Mouse (Mus musculus) neural tube, embryonic 13.5 days (tissue): Measurements from ENCODE around the gene Pdxp. TPM values are rescaled to one million over a fixed set of nuclear protein-coding genes. Genes with fewer than 3 reads are reported as not detected.

Experiments
- ATAC-seq: fragments of 200-750 bp; cut with Nextera tagmentation; 2 replicates; pipeline ENCODE4 v1.8.0; 2017; ENCODE audit warnings: low read depth, mild to moderate bottlenecking, moderate TSS enrichment, moderate library complexity
- H3K27ac ChIP-seq: fragments of 300-500 bp; sonication (generic); replicated peaks from 2 replicates; pipeline ENCODE4 v1.5.1; 2015; ENCODE audit warnings: moderate library complexity, mild to moderate bottlenecking, inconsistent platforms
- H3K27me3 ChIP-seq: fragments of 300-500 bp; sonication (generic); 2 replicates; pipeline ENCODE4 v1.6.1; 2015; ENCODE audit warnings: mild to moderate bottlenecking, inconsistent platforms
- H3K36me3 ChIP-seq: fragments of 300-500 bp; sonication (generic); 2 replicates; pipeline ENCODE4 v1.6.1; 2015; ENCODE audit warnings: mild to moderate bottlenecking, inconsistent platforms
- H3K4me1 ChIP-seq: fragments of 300-500 bp; sonication (generic); replicated peaks from 2 replicates; pipeline ENCODE4 v1.6.1; 2015; ENCODE audit warnings: inconsistent platforms
- H3K4me2 ChIP-seq: fragments of 300-500 bp; sonication (generic); 2 replicates; pipeline ENCODE4 v1.6.1; 2015; ENCODE audit warnings: inconsistent platforms, mild to moderate bottlenecking, moderate library complexity
- H3K4me3 ChIP-seq: fragments of 300-500 bp; sonication (generic); 2 replicates; pipeline ENCODE4 v1.5.1; 2015; ENCODE audit warnings: mild to moderate bottlenecking, inconsistent platforms
- H3K9ac ChIP-seq: fragments of 300-500 bp; sonication (generic); 2 replicates; pipeline ENCODE4 v1.6.1; 2015; ENCODE audit warnings: moderate library complexity, mild to moderate bottlenecking, inconsistent platforms
- H3K9me3 ChIP-seq: fragments of 300-500 bp; sonication (generic); 2 replicates; pipeline ENCODE4 v1.6.1; 2016; ENCODE audit warnings: inconsistent platforms
- WGBS: fragments of 180-500 bp; shearing (Covaris S2); methylation state at CpG from one replicate; pipeline ENCODE4 v1.1.7; 2015; 5-methylcytosine and 5-hydroxymethylcytosine counted together
- polyA plus RNA-seq: library from polyadenylated mRNA; unstranded; fragments of >200 nt; fragmentation: Nextera tagmentation; extraction: Ambion mirVana; gene quantifications from 2 replicates; pipeline ENCODE4 v1.2.1, GENCODE M21; 2015

The Pdxp gene
- polyA plus RNA-seq, 1 experiment from 2014 or later, result 53.6 TPM

DNA sequence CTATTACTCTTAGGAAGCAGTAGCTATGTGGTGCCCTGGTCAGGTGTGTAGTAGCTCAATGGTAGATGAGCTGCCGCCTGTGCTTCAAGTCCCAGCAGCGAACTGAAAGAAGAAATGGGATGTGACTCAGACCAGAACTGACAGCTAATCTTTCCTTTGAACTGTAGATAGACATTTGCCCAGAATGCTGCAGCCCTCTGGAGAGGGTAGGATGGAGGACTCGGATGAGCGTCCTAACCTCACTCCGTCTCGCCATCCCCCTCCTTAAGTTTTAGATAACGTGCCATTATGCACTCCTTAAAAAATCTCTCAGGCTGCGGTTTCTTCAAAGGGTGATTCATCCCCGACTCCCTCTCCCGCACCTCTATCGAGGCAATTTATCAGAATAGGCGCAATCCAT, 6.2 kb downstream of the Pdxp start:
- 83% methylated on average over 12 of the region's 12 CpGs for WGBS
- ATAC-seq, result no peak
- H3K4me3 ChIP-seq, result no peak overlapping the region
- peaks cover 17% of the 10 kb centered on the region for H3K36me3 ChIP-seq
- H3K4me2 ChIP-seq, result no peak overlapping the region
- no peaks in the 10 kb centered on the region for H3K27me3 ChIP-seq
- H3K4me1 ChIP-seq, result peaks cover 32% of the 10 kb centered on the region
- H3K27ac ChIP-seq, result no peak overlapping the region
- no peaks in the 10 kb centered on the region for H3K9me3 ChIP-seq
- no peak overlapping the region for H3K9ac ChIP-seq

DNA sequence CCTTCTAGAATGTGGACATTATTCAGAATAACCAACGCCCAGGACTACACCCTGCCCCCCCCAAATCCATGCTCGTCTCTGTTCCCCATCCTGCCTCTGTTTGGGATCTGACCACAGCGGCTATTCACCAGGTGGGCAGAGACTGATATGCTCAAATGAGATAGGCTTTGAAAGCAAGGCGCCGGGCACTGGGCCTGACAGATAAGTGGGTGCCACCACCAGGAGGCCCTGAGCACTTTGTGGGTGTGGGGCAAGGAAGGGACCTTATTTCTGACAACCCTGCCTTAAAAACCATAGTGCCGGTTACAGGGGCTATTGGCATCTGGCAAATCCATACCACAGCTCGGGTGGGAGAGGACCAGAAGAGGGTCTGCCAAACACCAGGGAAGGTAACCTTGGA, 9.0 kb downstream of the Pdxp start:
- no peak overlapping the region for H3K27ac ChIP-seq
- H3K9me3 ChIP-seq, result no peaks in the 10 kb centered on the region
- peaks cover 33% of the 10 kb centered on the region for H3K4me1 ChIP-seq
- WGBS, result 88% methylated on average over 7 of the region's 7 CpGs
- no peak for ATAC-seq
- H3K27me3 ChIP-seq, result peaks cover 10% of the 10 kb centered on the region
- H3K4me2 ChIP-seq, result no peak overlapping the region
- no peak overlapping the region for H3K4me3 ChIP-seq
- no peak overlapping the region for H3K9ac ChIP-seq
- H3K36me3 ChIP-seq, result peaks cover 17% of the 10 kb centered on the region

DNA sequence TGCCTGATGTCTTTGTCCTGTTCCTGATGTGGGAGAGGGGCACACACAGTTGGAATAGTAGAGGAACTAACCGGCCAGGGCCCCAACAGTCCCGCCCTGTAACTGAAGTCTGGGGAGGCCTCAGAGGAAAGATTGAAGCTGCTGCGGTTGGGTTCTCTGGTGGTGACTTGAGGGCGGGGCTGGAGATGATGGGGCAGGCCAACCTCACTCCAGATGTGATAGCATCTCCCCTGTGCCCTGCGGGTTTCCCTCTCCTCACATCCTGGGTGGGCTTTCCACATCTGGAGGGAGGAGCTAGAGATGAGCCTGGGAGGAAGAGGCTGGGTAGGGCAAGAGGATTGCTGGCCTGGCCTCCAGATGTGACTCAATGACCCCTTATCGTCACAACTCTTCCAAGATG, 9.9 kb downstream of the Pdxp start:
- Histone ChIP-seq H3K9ac (no peak overlapping the region), H3K27me3 (peaks cover 11% of the 10 kb centered on the region), H3K4me3 (no peak overlapping the region), H3K27ac (no peak overlapping the region), H3K4me1 (peaks cover 37% of the 10 kb centered on the region), H3K9me3 (no peaks in the 10 kb centered on the region), H3K4me2 (no peak overlapping the region), H3K36me3 (peaks cover 12% of the 10 kb centered on the region)
- 76% methylated on average over 6 of the region's 6 CpGs for WGBS
- ATAC-seq, result no peak

DNA sequence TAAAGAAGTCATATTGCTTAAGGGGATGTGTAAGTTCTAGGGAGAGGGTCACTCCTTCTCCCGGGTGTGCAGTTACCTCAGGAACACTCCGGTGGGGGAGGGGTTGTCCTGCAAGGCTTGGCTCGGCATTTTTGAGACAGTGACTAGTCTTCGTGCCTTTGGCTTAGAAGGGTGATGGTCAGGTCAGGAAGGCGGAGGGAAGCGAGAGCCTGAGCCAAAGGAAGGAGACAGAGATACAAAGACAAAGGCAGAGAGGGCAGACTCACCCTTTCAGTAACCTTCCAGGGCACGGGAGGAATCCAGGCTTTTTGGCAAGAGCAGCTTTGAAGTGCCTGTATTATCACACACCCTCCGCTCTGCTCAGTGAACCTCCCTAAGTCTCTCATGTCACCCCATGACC, 11.4 kb downstream of the Pdxp start:
- H3K4me3 ChIP-seq, result no peak overlapping the region
- no peaks in the 10 kb centered on the region for H3K9me3 ChIP-seq
- H3K36me3 ChIP-seq, result no peaks in the 10 kb centered on the region
- peaks cover 38% of the 10 kb centered on the region for H3K4me1 ChIP-seq
- ATAC-seq, result no peak
- 0 out of 2 replicates have a peak overlapping the region, but pooled peaks have one; percentile 74 for H3K27ac ChIP-seq
- peaks cover 11% of the 10 kb centered on the region for H3K27me3 ChIP-seq
- no peak overlapping the region for H3K9ac ChIP-seq
- 38% methylated on average over 8 of the region's 8 CpGs for WGBS
- H3K4me2 ChIP-seq, result no peak overlapping the region

DNA sequence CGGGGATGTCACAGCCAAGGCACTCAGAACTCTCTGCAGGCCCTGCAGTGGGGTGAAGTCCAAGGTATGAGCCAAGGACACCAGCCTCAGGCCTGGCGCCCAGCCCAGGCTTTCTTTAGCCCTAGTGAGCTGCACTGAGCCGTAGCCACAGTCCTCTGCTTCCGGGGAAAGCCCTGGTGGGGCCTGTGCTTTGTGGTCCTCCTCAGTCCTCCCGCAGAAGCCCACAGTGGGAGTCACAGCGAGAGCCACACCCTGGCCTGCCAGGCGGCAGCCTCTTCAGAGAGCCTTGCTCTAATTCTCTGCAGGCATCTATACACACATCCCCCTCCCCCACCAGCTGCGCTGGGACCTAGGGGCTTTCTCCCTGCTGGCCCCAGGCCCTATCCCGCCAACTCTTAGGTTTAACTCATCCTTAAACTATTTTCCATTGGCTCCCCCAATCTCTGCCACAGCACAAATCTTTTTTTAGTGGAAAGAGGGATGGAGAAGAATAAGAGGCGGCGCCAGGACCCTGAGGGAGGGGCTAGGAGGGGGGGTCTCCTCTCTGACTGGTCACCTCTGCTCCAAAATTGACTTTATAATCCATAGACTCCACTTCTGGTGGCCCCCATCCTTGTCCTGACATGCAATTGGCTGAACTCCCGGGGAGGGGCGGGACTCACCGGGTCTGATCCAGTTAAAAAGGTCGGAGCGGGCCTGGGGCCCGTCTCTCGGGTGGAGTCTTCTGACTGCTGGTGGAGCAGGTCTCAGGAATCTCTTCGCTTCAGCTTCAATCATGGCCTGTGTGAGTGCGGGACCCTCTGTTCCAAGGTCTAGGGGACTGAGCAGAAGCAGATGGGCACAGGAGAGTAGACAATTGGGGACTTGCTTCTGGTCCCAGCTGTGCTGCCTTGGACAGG, 12.6 kb downstream of the Pdxp start, which contains the start of gene Lgals1:
Lgals1 (plus strand) TSS at position 705 of the 899 bp plus-strand sequence.
- peak within 1 kb of the TSS; percentile 33 for H3K4me3 ChIP-seq
- peak; percentile 64 for ATAC-seq
- H3K4me2 ChIP-seq, result peak within 1 kb of the TSS; percentile 59
- H3K9ac ChIP-seq, result peak within 1 kb of the TSS; percentile 64
- peak within 1 kb of the TSS; percentile 74 for H3K27ac ChIP-seq
- H3K9me3 ChIP-seq, result no peaks in the 10 kb centered on the region
- H3K4me1 ChIP-seq, result peaks cover 38% of the 10 kb centered on the region
- WGBS, result 8% methylated on average over 20 of the region's 20 CpGs
- H3K27me3 ChIP-seq, result peaks cover 11% of the 10 kb centered on the region
- no peaks in the 10 kb centered on the region for H3K36me3 ChIP-seq

DNA sequence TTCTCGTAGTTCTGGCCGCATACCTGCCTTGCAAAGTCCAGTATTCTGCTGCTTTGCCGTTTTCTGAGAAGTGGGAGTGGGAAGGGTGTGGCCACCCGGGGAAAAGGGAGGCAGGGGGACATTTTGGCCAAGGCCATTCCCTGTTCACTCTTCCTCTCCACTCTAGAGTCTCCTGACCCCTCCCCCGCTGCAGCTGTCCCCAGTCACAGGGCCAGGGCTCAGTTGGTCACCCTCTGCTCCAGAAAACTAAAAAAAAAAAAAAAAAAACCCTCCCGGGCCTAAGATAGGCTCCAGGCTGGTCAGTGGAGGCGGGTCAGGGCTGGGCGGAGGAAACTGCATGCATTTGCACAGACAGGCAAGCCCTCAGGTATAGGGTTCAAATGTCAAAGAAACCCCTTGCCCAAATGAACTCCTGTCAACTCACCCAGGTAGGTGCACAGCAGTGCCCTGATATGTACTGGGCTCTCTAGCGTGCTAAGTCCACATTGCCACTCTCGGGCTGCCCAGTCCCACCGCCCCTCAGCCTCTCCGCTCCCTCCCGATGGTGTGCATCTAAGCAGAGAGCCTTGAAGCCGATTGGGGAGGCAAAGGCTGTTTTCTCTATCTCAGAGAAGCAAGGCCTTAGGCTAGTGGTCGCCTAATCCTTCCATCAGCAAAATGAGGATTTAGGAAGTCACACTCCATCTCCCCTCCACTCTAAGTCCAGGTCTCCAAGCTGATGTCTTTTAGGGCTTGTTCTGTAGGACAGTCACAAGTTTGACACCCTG, 13.5 kb downstream of the Pdxp start:
- Histone ChIP-seq H3K27ac (peak overlapping the region; percentile 49), H3K4me3 (peak overlapping the region; percentile 33), H3K36me3 (no peaks in the 10 kb centered on the region), H3K27me3 (peaks cover 11% of the 10 kb centered on the region), H3K4me1 (peaks cover 38% of the 10 kb centered on the region), H3K9me3 (no peaks in the 10 kb centered on the region), H3K9ac (peak overlapping the region; percentile 64), H3K4me2 (peak overlapping the region; percentile 59)
- ATAC-seq, result no peak
- WGBS, result 25% methylated on average over 15 of the region's 15 CpGs

DNA sequence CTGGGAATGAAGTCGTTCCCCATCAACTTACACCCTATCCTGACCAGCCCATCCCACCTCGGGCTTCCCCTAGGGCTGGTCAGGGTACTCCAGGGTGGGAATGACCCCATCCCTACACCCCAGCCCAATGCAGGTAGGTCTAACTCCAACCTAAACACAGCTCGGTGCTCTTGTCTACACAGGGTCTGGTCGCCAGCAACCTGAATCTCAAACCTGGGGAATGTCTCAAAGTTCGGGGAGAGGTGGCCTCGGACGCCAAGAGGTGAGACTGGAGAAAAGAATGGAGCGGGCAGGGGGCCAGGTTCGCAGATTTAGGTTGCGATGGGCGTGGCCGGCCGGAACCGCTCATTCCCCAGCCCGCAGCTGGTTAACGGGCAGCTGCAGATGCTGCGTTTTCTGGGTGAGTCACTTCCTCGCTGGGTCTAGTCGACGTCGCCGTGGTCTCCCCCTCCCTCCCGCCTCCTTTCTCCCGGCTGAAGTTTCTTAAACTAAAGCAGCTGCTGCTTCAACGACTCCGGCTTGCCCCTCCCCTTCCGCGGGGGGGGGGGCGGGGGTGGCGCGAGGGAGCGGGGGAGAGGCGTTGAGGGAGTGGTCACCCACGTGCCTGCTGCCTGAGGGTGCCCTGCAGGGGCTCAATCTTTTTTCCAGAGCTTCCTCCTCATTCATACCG, 14.2 kb downstream of the Pdxp start:
- Histone ChIP-seq H3K27ac (peak overlapping the region; percentile 49), H3K27me3 (peaks cover 11% of the 10 kb centered on the region), H3K9ac (peak overlapping the region; percentile 64), H3K4me3 (peak overlapping the region; percentile 33), H3K4me2 (peak overlapping the region; percentile 59), H3K9me3 (no peaks in the 10 kb centered on the region), H3K4me1 (peaks cover 38% of the 10 kb centered on the region), H3K36me3 (no peaks in the 10 kb centered on the region)
- ATAC-seq, result no peak
- under 1% methylated on average over 32 of the region's 35 CpGs for WGBS

DNA sequence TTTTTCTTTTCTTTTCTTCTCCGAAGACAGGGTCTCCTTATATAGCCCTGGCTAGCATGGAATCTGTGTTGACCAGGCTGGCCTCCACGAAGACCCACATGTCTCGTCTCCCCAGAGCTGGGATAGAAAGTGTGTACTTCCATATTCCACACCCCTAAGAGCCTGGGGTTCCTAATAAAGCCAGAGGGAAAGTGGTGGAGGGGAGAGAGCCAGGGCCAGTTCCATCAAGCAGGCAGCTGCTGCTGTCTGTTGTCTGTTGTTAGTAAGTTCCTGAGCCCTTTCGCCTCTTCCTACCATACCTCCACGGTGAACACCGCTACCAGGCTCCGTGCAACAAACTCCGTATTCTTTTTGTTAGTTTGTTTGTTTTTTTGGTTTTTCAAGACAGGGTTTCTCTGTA, 14.8 kb downstream of the Pdxp start:
- Histone ChIP-seq H3K27ac (no peak overlapping the region), H3K27me3 (peaks cover 11% of the 10 kb centered on the region), H3K36me3 (no peaks in the 10 kb centered on the region), H3K4me1 (peaks cover 38% of the 10 kb centered on the region), H3K9ac (peak overlapping the region; percentile 64), H3K4me2 (peak overlapping the region; percentile 59), H3K9me3 (no peaks in the 10 kb centered on the region), H3K4me3 (peak overlapping the region; percentile 33; the same call in 1 of the 2 replicates)
- ATAC-seq, result no peak
- WGBS, result 55% methylated on average over 8 of the region's 8 CpGs

DNA sequence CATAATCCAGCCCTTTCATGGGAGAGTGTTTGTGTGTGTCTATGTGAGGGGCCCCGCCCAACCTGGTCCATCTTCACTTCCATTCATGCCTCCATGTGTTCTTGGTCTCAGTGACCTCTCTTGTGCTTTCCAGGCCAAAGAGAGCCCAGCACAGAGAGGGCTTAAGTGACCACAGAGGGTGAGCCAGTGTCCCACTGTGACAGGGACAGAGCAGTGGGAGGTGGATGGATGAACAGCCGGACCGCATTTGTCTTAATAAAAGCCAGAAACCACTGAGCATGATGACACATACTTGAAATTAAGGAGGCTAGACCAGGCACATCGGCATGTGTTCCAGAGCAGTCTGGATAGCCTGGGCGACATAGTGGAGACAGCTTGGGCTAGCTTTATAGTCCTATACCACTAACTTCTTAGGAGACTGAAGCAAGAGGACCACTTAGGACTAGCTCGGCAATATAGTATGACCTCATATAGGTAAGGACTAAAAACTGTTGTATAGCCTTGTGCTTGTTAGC, 16.5 kb downstream of the Pdxp start:
- WGBS, result 89% methylated on average over 6 of the region's 6 CpGs
- no peak for ATAC-seq

DNA sequence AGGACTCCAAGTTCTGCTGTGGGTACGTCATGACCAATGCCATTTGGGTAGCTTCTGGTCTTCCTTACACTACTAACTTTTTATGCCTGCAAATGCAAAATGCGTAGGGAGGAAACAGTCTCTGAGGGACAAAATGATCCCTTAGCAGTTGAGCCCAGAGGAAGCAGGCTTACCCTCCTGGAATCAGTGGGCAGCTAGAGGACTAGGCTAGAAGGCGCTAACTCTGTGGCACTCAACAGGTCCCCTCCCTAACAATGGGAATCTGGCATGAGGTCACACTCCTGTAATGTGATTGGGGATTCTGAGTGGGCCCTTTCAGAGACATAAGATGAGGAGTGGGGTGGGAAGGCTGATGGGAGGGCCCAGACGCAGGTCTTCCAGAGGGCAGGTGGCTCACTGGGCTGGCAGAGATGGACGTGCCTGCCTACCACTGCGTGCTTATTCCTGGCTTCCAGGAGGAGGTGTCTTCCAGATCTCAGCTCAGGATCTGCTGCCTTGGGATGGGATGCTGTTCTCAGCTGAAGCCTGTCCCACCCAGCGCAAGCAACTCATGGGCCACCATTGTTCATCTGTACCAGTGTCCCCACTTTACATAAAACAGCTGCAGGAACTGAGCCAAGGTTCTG, 17.2 kb downstream of the Pdxp start:
- 90% methylated on average over 7 of the region's 7 CpGs for WGBS
- Histone ChIP-seq H3K36me3 (no peaks in the 10 kb centered on the region), H3K9ac (no peak overlapping the region), H3K4me1 (peaks cover 34% of the 10 kb centered on the region), H3K4me3 (no peak overlapping the region), H3K27ac (no peak overlapping the region), H3K9me3 (no peaks in the 10 kb centered on the region), H3K4me2 (no peak overlapping the region), H3K27me3 (peaks cover 11% of the 10 kb centered on the region)
- no peak for ATAC-seq

More for the DNA sequence above, 16.5 kb downstream of the Pdxp start:
- Histone ChIP-seq H3K4me2 (no peak overlapping the region), H3K4me1 (peaks cover 34% of the 10 kb centered on the region), H3K9ac (no peak overlapping the region), H3K36me3 (no peaks in the 10 kb centered on the region), H3K27ac (no peak overlapping the region), H3K4me3 (no peak overlapping the region), H3K9me3 (no peaks in the 10 kb centered on the region), H3K27me3 (peaks cover 11% of the 10 kb centered on the region)

DNA sequence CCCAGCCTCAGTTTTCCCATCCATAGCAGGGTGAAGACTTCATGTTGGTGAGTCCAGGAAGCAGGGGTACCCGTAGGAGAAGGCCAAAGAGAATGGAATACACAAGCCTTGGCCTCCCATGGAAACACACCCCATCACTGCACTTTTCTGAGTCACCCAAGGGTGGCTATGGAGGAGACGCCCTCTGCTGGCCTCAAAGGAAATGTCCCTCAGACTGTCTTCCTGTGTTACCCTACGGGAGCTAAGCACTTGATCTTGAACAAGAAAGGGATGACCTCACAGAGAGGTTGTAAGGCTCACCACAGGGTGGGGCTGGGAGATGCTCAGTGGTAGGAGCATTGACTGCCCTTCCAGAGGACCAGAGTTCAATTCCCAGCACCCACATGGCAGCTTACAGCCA, 17.9 kb downstream of the Pdxp start:
- no peak for ATAC-seq
- H3K9ac ChIP-seq, result no peak overlapping the region
- peaks cover 11% of the 10 kb centered on the region for H3K27me3 ChIP-seq
- WGBS, result 36% methylated on average over 3 of the region's 3 CpGs
- no peaks in the 10 kb centered on the region for H3K36me3 ChIP-seq
- H3K9me3 ChIP-seq, result no peaks in the 10 kb centered on the region
- no peak overlapping the region for H3K4me3 ChIP-seq
- peaks cover 32% of the 10 kb centered on the region for H3K4me1 ChIP-seq
- H3K4me2 ChIP-seq, result no peak overlapping the region
- no peak overlapping the region for H3K27ac ChIP-seq
